Mouse (Mus musculus) megakaryocyte progenitor cell, adult 5-6 weeks (primary cell): ENCODE measurements around the gene Gfod2. TPM values are rescaled to one million over a fixed set of nuclear protein-coding genes. Genes with fewer than 3 reads are reported as not detected.

Experiments used
- ATAC-seq: replicated peaks from 2 replicates; pipeline ENCODE4 v1.8.0; 2016; ENCODE audit warnings: mild to moderate bottlenecking, moderate TSS enrichment, inconsistent platforms; ENCODE audit not compliant: poor library complexity
- total RNA-seq, 2 experiments: library from RNA; stranded (forward) in 1 of 2; stranded (reverse) in 1 of 2; fragments of 157-497, 149-512 nt in 1 of 2; fragments of 200-1000 nt in 1 of 2; gene quantifications; 2 replicates each; pipeline versions ENCODE4 v1.2.3 to v1.2.4; 2015 to 2017

Gfod2 gene
- total RNA-seq, 2 experiments from 2014 or later = 0.74 to 1.4 TPM

- no peak for ATAC-seq
Observed at GRCm38 (mm10) chr8:105768485-105769257, 10.2 kb upstream of the Gfod2 start.

GRCm38 (mm10) chr8:105757796-105758276 is 628 bp downstream of the Gfod2 start:
- no peak for ATAC-seq

DNA sequence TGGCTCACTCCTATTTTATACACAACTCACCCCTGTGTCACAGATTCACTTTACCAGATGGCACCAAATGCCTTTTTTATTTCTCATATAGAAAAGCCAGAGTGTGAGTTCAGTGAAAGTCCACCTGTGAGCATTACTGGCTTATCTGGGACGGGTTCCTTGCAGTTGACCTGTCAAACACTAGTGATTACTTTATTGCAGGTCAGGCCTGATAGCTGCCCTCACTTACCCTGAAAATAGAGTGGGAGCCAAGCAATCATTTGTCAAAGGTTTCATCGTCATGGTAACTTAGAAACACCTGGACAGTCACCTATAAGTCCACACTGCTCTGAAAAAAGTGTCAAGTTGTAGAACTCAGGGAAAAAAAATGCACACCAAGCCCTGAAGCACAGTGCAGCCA is 3.8 kb downstream of the Gfod2 start:
- ATAC-seq = no peak

GRCm38 (mm10) chr8:105753916-105754315 is 4.5 kb downstream of the Gfod2 start:
- no peak for ATAC-seq

DNA sequence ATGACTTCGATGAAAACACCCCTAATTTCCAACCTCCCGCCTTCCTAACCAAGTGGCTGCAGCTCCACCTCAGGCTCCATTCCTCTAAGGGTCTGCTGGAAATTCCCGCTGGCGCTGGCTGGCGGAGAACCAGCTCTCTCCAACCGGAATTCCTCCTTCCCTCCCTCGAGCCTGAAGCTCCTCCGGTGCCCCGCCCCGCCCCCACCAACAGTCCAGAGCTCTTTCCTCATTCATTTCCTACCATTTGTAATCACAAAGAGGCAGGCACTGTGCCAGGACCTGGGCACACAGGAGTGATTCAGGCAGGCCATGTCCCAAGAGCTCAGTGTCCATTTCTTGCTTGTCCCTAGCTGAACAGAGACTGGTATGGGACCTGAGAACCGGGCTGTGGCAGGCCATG is 7.9 kb downstream of the Gfod2 start:
- peak; percentile 54 for ATAC-seq

- ATAC-seq = no peak
Observed at GRCm38 (mm10) chr8:105743301-105743700, 15.2 kb downstream of the Gfod2 start.

DNA sequence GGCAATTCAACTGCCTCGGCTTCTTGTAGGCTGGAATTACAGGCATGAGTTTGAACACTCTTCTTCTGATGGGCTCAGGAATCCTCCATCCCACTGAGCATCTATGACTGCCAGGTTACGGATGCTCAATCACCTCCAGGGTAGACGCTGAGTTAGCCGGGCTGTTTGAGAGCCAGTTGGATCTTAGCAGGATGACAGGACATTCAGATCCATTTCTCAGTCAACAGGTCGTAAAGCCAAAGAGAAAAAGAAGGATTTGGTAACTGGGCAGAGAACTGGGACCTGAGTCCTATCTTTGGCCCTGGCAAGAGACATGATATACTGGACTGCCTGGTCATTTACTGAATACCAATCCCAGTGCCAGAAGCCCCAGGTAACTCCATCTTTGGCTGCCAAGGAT is 19.2 kb downstream of the Gfod2 start:
- ATAC-seq = no peak

DNA sequence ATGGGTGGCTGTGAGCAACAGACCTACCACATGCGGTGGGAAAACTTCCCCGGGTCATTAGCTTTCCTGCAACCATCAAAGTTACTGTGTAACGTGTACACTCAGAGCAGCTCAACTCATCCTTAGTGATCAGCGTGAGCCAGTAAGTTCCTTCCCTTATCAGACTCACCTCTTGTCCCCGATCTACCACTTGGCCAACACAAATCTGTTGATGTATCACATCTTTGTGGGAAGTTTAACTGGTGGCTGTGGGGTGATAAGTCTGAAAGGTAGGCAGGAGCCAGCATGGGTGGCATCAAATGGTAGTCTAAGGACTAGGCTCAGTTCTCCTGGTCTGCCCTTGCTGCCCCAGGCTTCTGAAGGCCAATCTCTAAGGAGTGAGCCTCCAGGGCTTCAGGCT is 26.3 kb downstream of the Gfod2 start:
- ATAC-seq = peak; percentile 80

GRCm38 (mm10) chr8:105727397-105728124 is 30.9 kb downstream of the Gfod2 start:
- ATAC-seq = peak; percentile 84

GRCm38 (mm10) chr8:105725726-105726125 is 32.7 kb downstream of the Gfod2 start:
- no peak for ATAC-seq

DNA sequence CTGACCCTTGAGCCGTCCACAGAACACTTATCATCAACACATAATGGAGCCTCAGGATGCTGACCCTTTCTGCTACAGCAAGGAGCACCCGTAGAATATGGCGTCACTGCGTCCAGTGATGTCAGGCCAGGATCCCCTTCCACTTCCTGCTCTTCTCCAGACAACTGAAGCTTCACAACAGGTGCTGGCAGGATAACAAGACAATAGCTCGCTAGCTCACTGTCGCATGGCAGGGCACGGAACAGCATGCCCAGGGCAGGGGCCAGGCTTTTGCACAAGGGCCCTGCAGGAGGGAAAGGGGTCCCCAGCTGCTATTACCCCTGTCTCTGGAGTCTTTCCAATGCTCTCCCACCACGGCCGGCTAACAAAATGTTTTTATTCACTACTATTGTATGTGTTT is 35.6 kb downstream of the Gfod2 start:
- ATAC-seq = no peak

DNA sequence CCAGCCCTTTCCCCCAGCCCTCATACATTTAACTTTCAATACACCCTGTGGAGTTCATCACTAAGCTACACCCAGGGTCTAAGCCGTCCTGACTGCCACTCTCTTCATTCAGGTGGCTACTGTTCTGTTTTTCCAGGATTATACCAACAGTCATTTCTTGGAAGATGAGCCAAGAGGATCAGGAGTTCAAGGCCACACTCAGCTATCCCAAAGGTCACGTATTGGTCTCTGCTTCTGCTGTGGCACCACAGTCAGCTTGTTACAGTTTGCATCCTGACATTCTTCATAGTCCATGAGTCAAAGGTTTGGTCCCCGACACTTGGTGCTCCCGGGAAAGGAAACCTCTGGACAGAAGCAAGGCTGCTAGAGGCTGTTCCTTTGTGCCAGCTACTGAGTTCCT is 38.8 kb downstream of the Gfod2 start:
- ATAC-seq = no peak

DNA sequence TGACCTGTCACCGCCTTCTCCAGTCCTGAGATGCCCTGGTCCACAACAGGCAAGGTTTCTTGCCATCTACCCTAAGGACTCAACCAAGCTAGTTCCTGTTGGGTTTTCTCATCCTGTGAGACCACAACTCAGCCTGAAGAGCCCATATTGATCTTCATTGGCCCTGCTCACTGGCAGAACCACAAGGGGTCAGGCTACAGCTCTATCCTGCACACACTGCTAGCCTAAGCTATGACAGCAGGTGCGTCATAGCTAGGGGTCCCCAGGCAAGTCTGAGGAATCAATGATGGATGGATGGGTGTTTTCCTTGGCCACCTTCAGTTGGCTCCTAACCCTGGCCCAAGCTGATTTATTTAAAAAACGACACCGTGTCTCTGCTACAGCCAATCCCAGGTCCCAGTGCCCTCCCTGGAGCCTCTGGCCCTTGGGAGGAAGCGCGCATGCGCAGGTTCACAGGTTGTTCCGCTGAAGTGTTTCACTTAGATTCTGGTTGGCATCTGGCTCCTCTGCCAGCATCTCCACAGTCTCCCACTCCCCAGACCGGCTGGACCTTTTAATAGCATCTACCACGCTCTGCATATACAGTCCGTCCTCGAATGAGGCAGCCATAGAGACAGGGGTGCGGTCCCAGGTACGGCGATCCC is 42.0 kb downstream of the Gfod2 start:
- no peak for ATAC-seq

DNA sequence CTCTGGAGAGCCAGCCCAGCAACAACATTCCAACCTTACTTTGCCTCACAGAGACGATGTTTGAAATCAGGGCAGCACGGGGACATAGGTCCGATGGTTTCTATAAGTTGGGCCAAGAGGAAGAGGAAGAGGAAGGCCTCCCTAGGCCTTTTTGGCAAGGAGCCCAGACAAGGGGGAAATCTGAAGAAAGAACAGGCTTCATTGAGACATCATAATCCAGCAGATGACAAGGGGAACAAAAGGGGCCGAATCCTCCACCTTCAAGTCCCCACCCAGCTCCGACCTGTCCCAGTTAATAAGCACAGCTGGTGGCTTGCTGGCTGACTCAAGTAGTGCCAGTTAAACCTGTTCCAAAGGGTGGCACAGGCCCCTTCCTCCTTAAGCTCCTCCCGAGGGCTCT is 43.4 kb downstream of the Gfod2 start:
- ATAC-seq = peak; percentile 59

GRCm38 (mm10) chr8:105714139-105714538 is 44.3 kb downstream of the Gfod2 start:
- ATAC-seq = peak; percentile 88

- ATAC-seq = no peak
Observed at GRCm38 (mm10) chr8:105712286-105712685, 46.2 kb downstream of the Gfod2 start.

DNA sequence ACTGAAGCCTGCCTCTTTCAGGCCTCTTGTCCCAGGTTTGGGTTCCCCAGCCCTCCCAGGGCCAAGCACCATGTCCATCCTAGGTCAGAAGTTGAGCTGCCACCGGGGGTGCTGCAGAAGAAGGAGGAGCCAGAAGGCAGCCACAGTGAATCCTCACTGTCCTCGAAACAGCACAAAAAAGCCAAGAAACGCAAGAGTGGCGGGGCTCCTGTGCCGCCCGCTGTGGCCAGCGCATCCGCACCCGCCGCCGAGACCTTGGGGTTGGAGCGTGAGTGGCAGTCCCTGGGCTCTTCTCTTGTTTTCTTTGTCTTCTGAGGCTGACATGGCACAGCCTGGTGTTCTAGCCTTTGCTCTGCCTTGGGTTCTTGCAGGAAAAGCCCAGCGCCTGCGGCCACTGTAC is 49.1 kb downstream of the Gfod2 start:
- no peak for ATAC-seq

- no peak for ATAC-seq
Observed at GRCm38 (mm10) chr8:105708675-105709074, 49.8 kb downstream of the Gfod2 start.

- ATAC-seq = peak; percentile 92
Observed at GRCm38 (mm10) chr8:105707498-105708403, 50.7 kb downstream of the Gfod2 start, which contains the start of the genes 4933405L10Rik and Enkd1. Gene 4933405L10Rik (plus strand): TSS chr8:105707655. Gene Enkd1 (minus strand): TSS chr8:105708210.

- no peak for ATAC-seq
Observed at GRCm38 (mm10) chr8:105706426-105706825, 52.0 kb downstream of the Gfod2 start.

GRCm38 (mm10) chr8:105704955-105705354 is 53.5 kb downstream of the Gfod2 start:
- no peak for ATAC-seq
